Mouse (Mus musculus) neural tube, embryonic 11.5 days (tissue): ENCODE results near the gene Slc12a6. TPM values are rescaled to one million over a fixed set of nuclear protein-coding genes. Genes with fewer than 3 reads are reported as not detected.
A peak's percentile ranks its signal among the peaks of the same experiment; 100 is the strongest.

ENCODE experiments used
- ATAC-seq: fragments of 200-750 bp; cut with Nextera tagmentation; 2 replicates; pipeline ENCODE4 v1.8.0; 2017; ENCODE audit warnings: moderate number of reproducible peaks, mild to moderate bottlenecking, moderate TSS enrichment, moderate library complexity; ENCODE audit not compliant: insufficient read depth, low FRiP score, low TSS enrichment
- DNase-seq: peaks from one replicate; pipeline ENCODE4 v3.0.0-alpha.2; 2015; ENCODE audit warnings: low spot score
- H3K27ac ChIP-seq: fragments of 300-500 bp; sonication (generic); 2 replicates; pipeline ENCODE4 v1.5.1; 2014; ENCODE audit warnings: low read depth, mild to moderate bottlenecking, low read length
- H3K27me3 ChIP-seq: fragments of 300-500 bp; sonication (generic); 2 replicates; pipeline ENCODE4 v1.6.1; 2014; ENCODE audit warnings: mild to moderate bottlenecking, low read length, mixed read lengths; ENCODE audit not compliant: control insufficient read depth, insufficient read depth
- H3K36me3 ChIP-seq: fragments of 300-500 bp; sonication (generic); 2 replicates; pipeline ENCODE4 v1.6.1; 2014; ENCODE audit warnings: mild to moderate bottlenecking, low read length, moderate library complexity, mixed read lengths; ENCODE audit not compliant: control insufficient read depth, insufficient read depth
- H3K4me1 ChIP-seq: fragments of 300-500 bp; sonication (generic); 2 replicates; pipeline ENCODE4 v1.6.1; 2014; ENCODE audit warnings: low read length, mixed read lengths; ENCODE audit not compliant: control insufficient read depth, insufficient read depth
- H3K4me2 ChIP-seq: fragments of 300-500 bp; sonication (generic); 2 replicates; pipeline ENCODE4 v1.6.1; 2014; ENCODE audit warnings: low read depth, mild to moderate bottlenecking, moderate library complexity
- H3K4me3 ChIP-seq: fragments of 300-500 bp; sonication (generic); 2 replicates; pipeline ENCODE4 v1.5.1; 2014; ENCODE audit warnings: low read depth, low read length
- H3K9ac ChIP-seq: fragments of 300-500 bp; sonication (generic); 2 replicates; pipeline ENCODE4 v1.6.1; 2014; ENCODE audit warnings: mild to moderate bottlenecking, low read length
- H3K9me3 ChIP-seq: fragments of 300-500 bp; sonication (generic); 2 replicates; pipeline ENCODE4 v1.6.1; 2016; ENCODE audit warnings: low read length; ENCODE audit not compliant: control insufficient read depth
- WGBS: fragments of 180-500 bp; shearing (Covaris S2); extraction: QIAGEN DNeasy Blood & Tissue Kit; methylation state at CpG from one replicate; pipeline ENCODE4 v1.1.7; 2014; 5-methylcytosine and 5-hydroxymethylcytosine counted together
- polyA plus RNA-seq: library from polyadenylated mRNA; unstranded; fragments of >200 nt; fragmentation: Nextera tagmentation; extraction: Ambion mirVana; gene quantifications from 2 replicates; pipeline ENCODE4 v1.2.1, GENCODE M21; 2014

Gene Slc12a6
- polyA plus RNA-seq, result 15.3 and 15.4 TPM in 2 replicates

DNA sequence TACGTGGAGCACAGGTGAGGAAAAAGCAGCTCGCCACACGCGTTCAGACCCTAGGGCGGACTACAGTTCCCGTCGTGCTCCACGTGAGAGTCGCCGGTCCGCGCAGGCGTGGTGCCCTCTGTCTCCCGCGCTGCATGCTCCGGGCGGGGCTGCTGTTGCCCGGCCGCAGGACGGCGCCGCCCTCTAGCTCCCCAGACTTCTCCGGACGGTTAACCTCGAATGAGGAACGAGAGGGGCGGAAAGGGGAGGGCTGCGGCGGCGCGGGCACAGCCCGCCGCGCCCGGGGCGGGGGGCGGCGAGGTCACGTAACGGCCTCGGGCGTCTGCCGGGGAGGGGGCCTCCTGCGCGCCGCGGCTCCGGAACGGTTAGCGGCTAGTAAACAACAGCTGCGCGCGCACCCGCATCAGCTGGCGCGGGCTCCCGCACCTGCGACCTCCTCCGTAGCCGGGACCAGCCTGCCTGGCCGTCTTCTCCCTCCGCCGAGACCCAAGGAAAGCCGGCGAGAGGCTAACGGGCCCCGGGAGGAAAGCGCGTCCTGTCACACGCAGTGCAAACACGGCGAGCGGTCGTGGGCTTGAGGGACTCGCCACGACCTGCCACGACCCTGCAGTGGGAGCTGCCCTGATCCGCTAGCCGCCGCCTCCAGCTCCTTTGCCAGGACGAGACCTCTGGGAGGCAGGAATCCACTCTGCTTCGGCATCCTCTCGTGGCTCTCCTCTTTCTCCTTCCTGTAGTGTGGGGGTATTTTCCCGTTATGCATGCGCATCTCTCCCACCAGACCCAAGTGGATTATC, at the start of gene Slc12a6:
Gene Slc12a6 (plus strand): TSS at position 378 of the 794 bp plus-strand sequence.
- peak within 1 kb of the TSS; percentile 91 for H3K27ac ChIP-seq
- DNase-seq, result peak; percentile 91
- peak within 1 kb of the TSS; percentile 50 for H3K9ac ChIP-seq
- peak within 1 kb of the TSS; percentile 72 for H3K4me3 ChIP-seq
- WGBS, result under 1% methylated on average over 78 of the region's 85 CpGs
- H3K9me3 ChIP-seq, result no peaks in the 10 kb centered on the region
- H3K36me3 ChIP-seq, result no peaks in the 10 kb centered on the region
- peaks cover 12% of the 10 kb centered on the region for H3K4me1 ChIP-seq
- H3K4me2 ChIP-seq, result peak within 1 kb of the TSS; percentile 94
- no peaks in the 10 kb centered on the region for H3K27me3 ChIP-seq
- ATAC-seq, result peak; percentile 93

GRCm38 (mm10) chr2:112215977-112216376, 49.6 kb upstream of the Slc12a6 start:
- DNase-seq, result peak; percentile 12
- Histone ChIP-seq H3K4me1 (no peaks in the 10 kb centered on the region), H3K9me3 (no peaks in the 10 kb centered on the region), H3K4me2 (no peak overlapping the region), H3K4me3 (no peak overlapping the region), H3K9ac (no peak overlapping the region), H3K36me3 (no peaks in the 10 kb centered on the region), H3K27me3 (no peaks in the 10 kb centered on the region), H3K27ac (no peak overlapping the region)
- WGBS, result 8% methylated on average over 1 of the region's 1 CpGs
- ATAC-seq, result no peak

- DNase-seq (no peak), ATAC-seq (no peak)
- Histone ChIP-seq H3K27me3 (no peaks in the 10 kb centered on the region), H3K36me3 (no peaks in the 10 kb centered on the region), H3K4me3 (no peak overlapping the region), H3K4me2 (no peak overlapping the region), H3K27ac (no peak overlapping the region), H3K4me1 (no peaks in the 10 kb centered on the region), H3K9me3 (no peaks in the 10 kb centered on the region), H3K9ac (no peak overlapping the region)
- WGBS, result 82% methylated on average over 6 of the region's 6 CpGs
These were observed 48.0 kb upstream of the Slc12a6 start for GRCm38 (mm10) chr2:112217614-112218013.

GRCm38 (mm10) chr2:112220880-112221279, 44.7 kb upstream of the Slc12a6 start:
- H3K9ac ChIP-seq, result no peak overlapping the region
- H3K27me3 ChIP-seq, result no peaks in the 10 kb centered on the region
- no peak for ATAC-seq
- no peak overlapping the region for H3K4me2 ChIP-seq
- H3K27ac ChIP-seq, result no peak overlapping the region
- no peak for DNase-seq
- WGBS, result 84% methylated on average over 5 of the region's 5 CpGs
- H3K9me3 ChIP-seq, result no peaks in the 10 kb centered on the region
- no peaks in the 10 kb centered on the region for H3K4me1 ChIP-seq
- H3K36me3 ChIP-seq, result no peaks in the 10 kb centered on the region
- H3K4me3 ChIP-seq, result no peak overlapping the region

DNA sequence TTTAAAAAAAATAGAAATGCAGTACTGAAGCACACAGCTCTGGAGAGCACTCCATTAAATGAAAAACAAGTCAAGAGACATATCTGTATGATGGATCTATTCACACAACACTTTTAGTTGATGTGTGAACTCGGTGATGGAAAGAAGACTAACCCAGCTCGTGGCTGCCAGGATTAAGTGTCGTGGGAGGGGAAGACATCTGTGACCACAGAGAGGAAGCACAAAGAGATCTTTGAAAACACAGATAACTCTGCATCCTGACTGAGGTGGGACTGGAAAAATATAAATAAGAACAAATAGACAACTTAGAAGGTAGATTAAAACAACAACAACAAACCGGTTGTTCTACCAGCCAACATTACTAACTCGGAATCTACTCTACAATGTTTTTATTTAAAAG, 43.0 kb upstream of the Slc12a6 start:
- no peak overlapping the region for H3K27ac ChIP-seq
- ATAC-seq (no peak), DNase-seq (no peak)
- no peak overlapping the region for H3K4me3 ChIP-seq
- no peak overlapping the region for H3K9ac ChIP-seq
- H3K4me2 ChIP-seq, result no peak overlapping the region
- no peaks in the 10 kb centered on the region for H3K36me3 ChIP-seq
- H3K4me1 ChIP-seq, result no peaks in the 10 kb centered on the region
- 85% methylated on average over 5 of the region's 5 CpGs for WGBS
- no peaks in the 10 kb centered on the region for H3K9me3 ChIP-seq
- no peaks in the 10 kb centered on the region for H3K27me3 ChIP-seq

DNA sequence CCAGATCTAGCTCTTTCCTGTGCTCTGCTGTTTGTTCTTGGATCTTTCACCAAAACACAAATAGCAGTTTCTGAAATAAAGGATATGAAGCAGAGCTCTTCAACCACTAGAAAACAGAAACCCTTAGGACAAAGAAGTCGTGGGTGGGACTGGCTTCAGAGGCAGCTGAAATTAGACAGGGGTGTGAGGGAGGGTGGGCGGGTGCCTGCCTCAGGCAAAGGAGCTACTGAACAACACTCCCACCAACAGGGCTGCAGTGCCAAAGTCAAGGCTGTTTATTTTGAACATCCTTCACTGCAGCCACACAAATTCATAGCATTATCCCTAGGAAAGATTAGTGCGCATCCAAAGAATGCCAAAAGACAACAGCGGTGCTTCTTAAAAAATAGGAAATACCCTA, 41.3 kb upstream of the Slc12a6 start:
- Histone ChIP-seq H3K9me3 (no peaks in the 10 kb centered on the region), H3K27me3 (no peaks in the 10 kb centered on the region), H3K36me3 (no peaks in the 10 kb centered on the region), H3K27ac (no peak overlapping the region), H3K4me1 (no peaks in the 10 kb centered on the region), H3K9ac (no peak overlapping the region), H3K4me3 (no peak overlapping the region), H3K4me2 (no peak overlapping the region)
- DNase-seq (no peak), ATAC-seq (no peak; the same call in 1 of the 2 replicates)
- 68% methylated on average over 4 of the region's 4 CpGs for WGBS

- Histone ChIP-seq H3K27me3 (no peaks in the 10 kb centered on the region), H3K36me3 (no peaks in the 10 kb centered on the region), H3K4me3 (no peak overlapping the region), H3K9ac (no peak overlapping the region), H3K9me3 (no peaks in the 10 kb centered on the region), H3K27ac (no peak overlapping the region), H3K4me2 (no peak overlapping the region), H3K4me1 (no peaks in the 10 kb centered on the region)
- WGBS, result 95% methylated on average over 1 of the region's 1 CpGs
- ATAC-seq (no peak), DNase-seq (no peak)
These were observed 33.0 kb upstream of the Slc12a6 start for GRCm38 (mm10) chr2:112232623-112233022.

DNA sequence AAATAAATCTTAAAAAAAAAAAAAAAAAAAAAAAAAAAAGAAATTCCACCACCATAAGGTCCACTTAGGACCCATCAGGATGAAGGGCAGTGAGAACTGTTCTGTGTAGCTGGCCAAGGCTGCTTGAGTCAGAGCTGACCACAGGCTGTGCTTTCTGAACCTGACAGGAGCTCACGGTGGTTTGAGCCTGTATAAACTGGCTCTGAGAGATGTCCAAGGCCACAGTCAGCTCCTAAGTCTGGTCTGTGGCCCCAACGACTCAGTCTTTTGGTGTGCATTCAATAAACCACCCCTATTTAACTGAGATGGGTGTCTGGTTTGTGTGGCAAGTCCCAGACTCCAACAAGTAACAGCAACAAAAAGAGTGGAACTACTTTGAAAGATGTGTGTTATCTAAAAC, 29.0 kb upstream of the Slc12a6 start:
- H3K36me3 ChIP-seq, result no peaks in the 10 kb centered on the region
- no peak for DNase-seq
- H3K9me3 ChIP-seq, result no peaks in the 10 kb centered on the region
- 79% methylated on average over 2 of the region's 2 CpGs for WGBS
- no peak for ATAC-seq
- no peaks in the 10 kb centered on the region for H3K27me3 ChIP-seq
- H3K27ac ChIP-seq, result no peak overlapping the region
- H3K4me1 ChIP-seq, result no peaks in the 10 kb centered on the region; the same call in 1 of the 2 replicates
- H3K4me3 ChIP-seq, result no peak overlapping the region
- H3K4me2 ChIP-seq, result no peak overlapping the region
- no peak overlapping the region for H3K9ac ChIP-seq

DNA sequence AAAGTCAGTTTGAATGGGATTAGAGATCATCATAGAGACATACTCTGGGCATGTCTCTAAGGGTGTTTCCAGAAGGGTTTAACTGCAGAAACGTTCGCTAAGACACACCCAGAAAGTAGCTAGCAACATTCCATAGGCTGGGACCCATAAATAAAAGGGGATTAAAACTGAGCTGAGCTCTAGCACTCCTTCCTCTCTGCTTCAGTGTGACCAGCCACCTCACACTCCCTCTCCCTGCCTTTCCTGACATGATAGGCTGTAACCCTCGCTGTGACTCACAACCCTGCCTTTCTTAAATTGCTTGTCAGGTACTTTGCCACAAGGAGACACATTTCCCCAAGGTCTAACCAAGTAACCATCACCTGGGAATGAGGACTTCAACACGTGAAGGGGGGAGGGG, 27.6 kb upstream of the Slc12a6 start:
- H3K27ac ChIP-seq, result no peak overlapping the region
- ATAC-seq (no peak), DNase-seq (no peak)
- no peak overlapping the region for H3K4me3 ChIP-seq
- 8% methylated on average over 4 of the region's 4 CpGs for WGBS
- no peaks in the 10 kb centered on the region for H3K36me3 ChIP-seq
- no peak overlapping the region for H3K9ac ChIP-seq
- H3K4me2 ChIP-seq, result no peak overlapping the region
- H3K4me1 ChIP-seq, result no peaks in the 10 kb centered on the region; the same call in 1 of the 2 replicates
- no peaks in the 10 kb centered on the region for H3K9me3 ChIP-seq
- H3K27me3 ChIP-seq, result no peaks in the 10 kb centered on the region
